Mouse (Mus musculus) heart, adult 2 months (tissue): ENCODE results near the gene Zbtb8os. TPM values are rescaled to one million over a fixed set of nuclear protein-coding genes. Genes with fewer than 3 reads are reported as not detected.

Source experiments
- DNase-seq, 2 experiments: peaks; one replicate each; pipeline ENCODE4 v3.0.0; 2021
- H3K27ac ChIP-seq: fragments of 200-600 bp; 2 replicates; pipeline ENCODE4 v1.8.1; 2022
- H3K27me3 ChIP-seq: fragments of 200-500 bp; 2 replicates; pipeline ENCODE4 v1.6.1; 2012; ENCODE audit warnings: mild to moderate bottlenecking, low read length, inconsistent platforms, mixed read lengths; ENCODE audit not compliant: control insufficient read depth, insufficient read depth
- H3K36me3 ChIP-seq: fragments of 200-500 bp; 2 replicates; pipeline ENCODE4 v1.6.1; 2012; ENCODE audit warnings: low read length, inconsistent platforms; ENCODE audit not compliant: control insufficient read depth, insufficient read depth
- H3K4me1 ChIP-seq: fragments of 200-500 bp; 2 replicates; pipeline ENCODE4 v1.6.1; 2011; ENCODE audit warnings: low read length; ENCODE audit not compliant: control insufficient read depth, insufficient read depth
- H3K4me3 ChIP-seq: fragments of 200-600 bp; 2 replicates; pipeline ENCODE4 v1.8.1; 2022
- H3K79me2 ChIP-seq: fragments of 200-500 bp; replicated peaks from 2 replicates; pipeline ENCODE4 v1.6.1; 2012; ENCODE audit warnings: mild to moderate bottlenecking, inconsistent platforms, low read length, moderate library complexity, mixed read lengths; ENCODE audit not compliant: control insufficient read depth, insufficient read depth
- H3K9ac ChIP-seq: fragments of 200-500 bp; 2 replicates; pipeline ENCODE4 v1.6.1; 2012; ENCODE audit warnings: low read depth, mild to moderate bottlenecking, control low read depth, inconsistent platforms, low read length, mixed read lengths
- CTCF ChIP-seq: fragments of 200-600 bp; IDR thresholded peaks from 2 replicates; pipeline ENCODE4 v1.8.1; 2022; ENCODE audit warnings: antibody characterized with exemption, mild to moderate bottlenecking, moderate library complexity
- EP300 ChIP-seq: fragments of 200-500 bp; IDR thresholded peaks from 2 replicates; pipeline ENCODE4 v1.6.1; 2011; ENCODE audit warnings: low read depth, low read length, control low read depth; ENCODE audit not compliant: insufficient read depth
- POLR2A ChIP-seq: fragments of 200-500 bp; IDR thresholded peaks from 2 replicates; pipeline ENCODE4 v1.6.1; 2011; ENCODE audit warnings: mild to moderate bottlenecking, low read depth, low read length, control low read depth; ENCODE audit not compliant: insufficient read depth
- WGBS: fragments of 180-500 bp; shearing (Covaris S2); methylation state at CpG from one replicate; pipeline ENCODE4 v1.1.7; 2018; 5-methylcytosine and 5-hydroxymethylcytosine counted together
- intact Hi-C: fragments of 180-260 bp; cut with DNase I; formaldehyde crosslinking; loops from one replicate; pipeline ENCODE4 v1.15.1; 2025
- polyA plus RNA-seq: library from polyadenylated mRNA; depleted of rRNA; stranded (reverse); fragments of >200 nt; gene quantifications from 2 replicates; pipeline ENCODE4 v1.2.3, GENCODE M21; 2012
- total RNA-seq, 2 experiments: library from RNA; stranded (reverse); gene quantifications; 2 replicates each; pipeline ENCODE4 v1.2.3; 2021

Zbtb8os gene
- total and polyA plus RNA-seq, 3 experiments, result 9.1 to 27.2 (median 19.5) TPM

DNA sequence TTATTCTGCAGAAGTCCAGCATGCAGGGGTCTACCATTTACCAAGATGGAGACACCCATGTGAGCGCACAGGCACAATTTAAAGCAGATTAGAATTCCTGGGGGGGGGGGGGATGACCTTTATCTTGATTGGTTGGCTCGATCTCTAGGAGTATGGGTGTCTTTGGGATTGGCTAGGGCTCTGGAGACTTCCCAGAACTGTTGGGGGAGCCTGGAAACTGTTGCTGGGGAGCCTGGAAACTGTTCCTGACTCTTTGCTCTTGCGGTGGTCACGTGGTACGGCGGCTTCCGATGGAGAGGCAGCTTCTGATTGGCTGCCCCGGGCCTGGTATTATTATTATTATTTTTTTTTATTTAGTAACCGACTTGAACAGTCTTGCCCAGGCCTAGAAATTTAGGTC, 46.5 kb downstream of the Zbtb8os start:
- Histone ChIP-seq H3K79me2 (no peaks in the 10 kb centered on the region), H3K27ac (peak overlapping the region; percentile 12), H3K36me3 (no peaks in the 10 kb centered on the region), H3K4me1 (peaks cover 3% of the 10 kb centered on the region; the same call in 1 of the 2 replicates), H3K4me3 (no peak overlapping the region), H3K9ac (no peak overlapping the region), H3K27me3 (no peaks in the 10 kb centered on the region)
- TF ChIP-seq EP300 (no peak), POLR2A (no peak), CTCF (no peak)
- 77% methylated on average over 9 of the region's 9 CpGs for WGBS
- intact Hi-C loops, result no loop called here
- DNase-seq, result no peak

DNA sequence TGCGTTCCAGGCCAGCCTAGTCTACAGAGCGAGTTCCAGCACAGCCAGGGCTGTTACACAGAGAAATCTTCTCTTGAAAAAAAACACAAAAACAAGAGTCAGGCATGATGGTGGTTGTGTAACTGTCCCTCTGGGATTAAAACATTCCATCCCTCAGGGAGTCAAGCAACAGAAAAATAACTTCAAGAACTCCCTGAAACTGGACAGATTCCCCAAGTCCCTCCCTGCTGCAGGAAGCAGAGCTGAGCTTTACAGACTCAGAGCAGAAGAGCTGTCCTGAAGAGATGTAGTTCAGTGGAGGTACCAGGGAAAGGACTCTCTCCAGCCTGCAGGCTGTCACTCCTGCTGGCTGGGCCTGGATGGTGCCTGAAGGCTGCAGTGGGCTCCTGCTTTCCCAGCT, 47.0 kb downstream of the Zbtb8os start:
- no peak overlapping the region for H3K4me3 ChIP-seq
- peaks cover 3% of the 10 kb centered on the region; the same call in 1 of the 2 replicates for H3K4me1 ChIP-seq
- DNase-seq, result peak; percentile 45 to 46
- H3K27me3 ChIP-seq, result no peaks in the 10 kb centered on the region
- no peaks in the 10 kb centered on the region for H3K79me2 ChIP-seq
- peak overlapping the region; percentile 60 for H3K9ac ChIP-seq
- intact Hi-C loops, result no loop called here
- TF ChIP-seq POLR2A, result peak; percentile 74
- no peak for TF ChIP-seq CTCF
- 77% methylated on average over 2 of the region's 2 CpGs for WGBS
- no peaks in the 10 kb centered on the region for H3K36me3 ChIP-seq
- H3K27ac ChIP-seq, result peak overlapping the region; percentile 52

GRCm38 (mm10) chr4:129383586-129383985, 48.1 kb downstream of the Zbtb8os start:
- WGBS, result 50% methylated on average over 3 of the region's 3 CpGs
- no peaks in the 10 kb centered on the region for H3K36me3 ChIP-seq
- intact Hi-C loops, result no loop called here
- no peaks in the 10 kb centered on the region for H3K27me3 ChIP-seq
- no peak for DNase-seq
- H3K27ac ChIP-seq, result no peak overlapping the region
- no peak overlapping the region for H3K4me3 ChIP-seq
- no peak overlapping the region for H3K9ac ChIP-seq
- TF ChIP-seq EP300 (no peak), POLR2A (no peak)
- H3K79me2 ChIP-seq, result no peaks in the 10 kb centered on the region
- H3K4me1 ChIP-seq, result peaks cover 3% of the 10 kb centered on the region; the same call in 1 of the 2 replicates

DNA sequence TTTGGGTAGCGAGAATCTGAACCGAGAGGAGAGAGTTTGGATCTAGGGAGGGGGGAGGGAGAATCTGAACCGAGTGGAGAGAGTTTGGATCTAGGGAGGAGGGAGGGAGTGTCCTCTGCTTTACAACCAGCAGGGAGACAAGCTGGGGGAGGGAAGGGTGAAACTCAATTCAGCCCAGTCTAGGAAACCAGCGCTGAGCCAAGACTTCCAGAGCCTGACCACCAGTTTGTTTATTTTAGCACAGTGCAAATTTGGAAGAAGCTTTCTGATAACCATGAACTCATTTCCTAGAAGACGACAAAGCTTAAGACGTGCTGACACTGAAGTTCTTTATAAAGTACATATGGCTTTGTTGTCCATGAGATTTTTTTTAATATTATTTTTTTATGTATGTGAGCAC, 48.9 kb downstream of the Zbtb8os start:
- no peak overlapping the region for H3K4me3 ChIP-seq
- TF ChIP-seq CTCF, result no peak; the same call in 1 of the 2 replicates
- TF ChIP-seq EP300, result 0 out of 2 replicates have a peak, but pooled peaks have one; percentile 14
- no peak for TF ChIP-seq POLR2A
- H3K79me2 ChIP-seq, result no peaks in the 10 kb centered on the region
- 22% methylated on average over 6 of the region's 6 CpGs for WGBS
- peaks cover 3% of the 10 kb centered on the region; the same call in 1 of the 2 replicates for H3K4me1 ChIP-seq
- H3K36me3 ChIP-seq, result no peaks in the 10 kb centered on the region
- intact Hi-C loops, result no loop called here
- no peak overlapping the region for H3K9ac ChIP-seq
- no peaks in the 10 kb centered on the region for H3K27me3 ChIP-seq
- no peak overlapping the region for H3K27ac ChIP-seq
- DNase-seq, result peak; percentile 36 to 61

DNA sequence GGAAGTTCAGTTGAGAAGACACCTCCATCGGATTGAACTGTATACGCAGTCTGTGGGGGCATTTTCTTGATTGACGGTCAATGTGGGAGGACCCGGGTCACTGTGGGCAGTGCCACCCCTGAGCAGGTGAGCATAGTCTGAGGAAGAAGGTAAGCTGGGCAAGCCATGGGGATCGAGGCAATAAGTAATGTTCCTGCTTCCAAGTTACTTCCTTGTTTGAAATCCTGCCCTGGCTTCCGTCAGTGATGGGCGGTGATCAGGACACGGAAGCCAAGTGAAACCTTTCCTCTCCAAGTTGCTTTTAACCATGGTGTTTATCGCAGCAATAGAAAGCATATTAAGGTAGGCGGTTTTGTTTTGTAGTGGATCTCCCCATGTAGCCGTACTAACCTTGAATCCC, 50.2 kb downstream of the Zbtb8os start:
- TF ChIP-seq EP300 (no peak), POLR2A (no peak), CTCF (no peak)
- no peak overlapping the region for H3K4me3 ChIP-seq
- intact Hi-C loops, result no loop called here
- WGBS, result 73% methylated on average over 11 of the region's 11 CpGs
- no peak for DNase-seq
- H3K27me3 ChIP-seq, result no peaks in the 10 kb centered on the region
- H3K9ac ChIP-seq, result no peak overlapping the region
- no peaks in the 10 kb centered on the region for H3K79me2 ChIP-seq
- H3K36me3 ChIP-seq, result no peaks in the 10 kb centered on the region
- H3K27ac ChIP-seq, result no peak overlapping the region
- H3K4me1 ChIP-seq, result peaks cover 3% of the 10 kb centered on the region; the same call in 1 of the 2 replicates

- H3K36me3 ChIP-seq, result no peaks in the 10 kb centered on the region
- H3K4me3 ChIP-seq, result no peak overlapping the region
- TF ChIP-seq EP300 (no peak), CTCF (no peak), POLR2A (no peak)
- H3K79me2 ChIP-seq, result no peaks in the 10 kb centered on the region
- H3K27ac ChIP-seq, result no peak overlapping the region
- intact Hi-C loops, result no loop called here
- H3K9ac ChIP-seq, result no peak overlapping the region
- 81% methylated on average over 8 of the region's 8 CpGs for WGBS
- no peak for DNase-seq
- H3K4me1 ChIP-seq, result peaks cover 3% of the 10 kb centered on the region; the same call in 1 of the 2 replicates
- H3K27me3 ChIP-seq, result no peaks in the 10 kb centered on the region
These were observed 50.9 kb downstream of the Zbtb8os start for GRCm38 (mm10) chr4:129386269-129386946.
